In genomic region chr15:86370846-86371245, GRCm38 (mm10) we compare ENCODE assay signal across 17 mouse cellular contexts.
"Had no signal": no experiment of that assay in that cellular context is flagged by ENCODE, and none has a peak within 500 bp of the region (broad histone marks: within the 10 kb centered on the region; RNA-seq: fewer than 3 reads in every experiment).

No protein-coding gene starts in this region.

- DNase-seq: lung, adult 2 months; lung, postnatal 14 days; lung, postnatal 36 days; right cerebral cortex, postnatal 14 days; thymus, adult 2 months; thymus, postnatal 25 days; thymus, postnatal 4 days had no signal

- H3K4me3 ChIP-seq: lung, embryonic 15.5 days; megakaryocyte, embryonic 14.5 days; midbrain, embryonic 13.5 days; midbrain, embryonic 15.5 days; neural tube, embryonic 12.5 days; stomach, embryonic 15.5 days had no signal

- H3K27ac ChIP-seq: lung, embryonic 15.5 days; macrophage; midbrain, embryonic 13.5 days; midbrain, embryonic 15.5 days; neural tube, embryonic 12.5 days; stomach, embryonic 15.5 days; stomach, postnatal 0 days had no signal

- H3K4me2 ChIP-seq: lung, embryonic 15.5 days; midbrain, embryonic 11.5 days; midbrain, embryonic 13.5 days; midbrain, embryonic 15.5 days; neural tube, embryonic 12.5 days; stomach, embryonic 15.5 days had no signal

- H3K36me3 ChIP-seq: lung, embryonic 15.5 days; midbrain, embryonic 13.5 days; midbrain, embryonic 15.5 days; neural tube, embryonic 12.5 days; stomach, embryonic 15.5 days had no signal

- H3K27me3 ChIP-seq: lung, embryonic 15.5 days; megakaryocyte, embryonic 14.5 days; midbrain, embryonic 13.5 days; midbrain, embryonic 15.5 days; neural tube, embryonic 12.5 days; stomach, embryonic 15.5 days had no signal

- H3K9ac ChIP-seq: lung, embryonic 15.5 days; midbrain, embryonic 13.5 days; midbrain, embryonic 15.5 days; neural tube, embryonic 12.5 days; stomach, embryonic 15.5 days had no signal

- H3K9me3 ChIP-seq: lung, embryonic 15.5 days; megakaryocyte, embryonic 14.5 days; midbrain, embryonic 13.5 days; midbrain, embryonic 15.5 days; neural tube, embryonic 12.5 days; stomach, embryonic 15.5 days had no signal

- H3K4me1 ChIP-seq: stomach, embryonic 15.5 days had no signal

- ATAC-seq: lung, postnatal 0 days; midbrain, embryonic 13.5 days; midbrain, embryonic 15.5 days had no signal
